Comparison of ENCODE assay signal across 37 mouse cellular contexts in the genomic region with DNA sequence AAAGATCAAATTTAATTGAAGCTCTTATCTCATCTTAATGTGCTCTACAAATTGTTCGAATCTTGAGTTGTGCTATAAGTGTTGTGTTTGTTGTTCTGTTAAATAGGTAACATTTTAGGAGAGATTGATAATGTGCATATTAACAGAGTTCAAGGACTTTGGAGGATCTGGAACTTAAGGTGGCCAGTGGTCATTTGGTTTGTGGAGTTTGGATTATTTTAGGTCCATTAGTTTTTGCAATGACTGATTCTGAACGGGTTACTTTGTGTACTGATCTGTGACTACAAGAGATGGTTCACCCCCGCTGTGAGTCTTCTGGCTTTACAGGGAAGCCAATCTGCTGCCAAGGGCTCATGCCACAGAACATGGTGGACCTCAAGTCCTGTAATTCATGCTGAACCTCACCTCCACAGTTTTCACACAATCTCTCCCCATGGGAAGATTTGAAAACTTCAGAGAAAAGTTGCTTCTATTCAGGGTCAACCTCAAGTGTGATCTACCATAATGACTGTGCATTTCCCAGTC. TPM values are rescaled to one million over a fixed set of nuclear protein-coding genes. Genes with fewer than 3 reads are reported as not detected.
"Had no signal": no experiment of that assay in that cellular context is flagged by ENCODE, and none has a peak within 500 bp of the region (broad histone marks: within the 10 kb centered on the region; RNA-seq: fewer than 3 reads in every experiment).

No protein-coding gene starts in this region.

- H3K27ac ChIP-seq: gastrocnemius, adult 2 months; heart, adult 2 months; heart, embryonic 13.5 days; heart, embryonic 15.5 days; hindbrain, embryonic 10.5 days; hindbrain, embryonic 12.5 days; hindbrain, embryonic 14.5 days; intestine, embryonic 15.5 days; layer of hippocampus, adult 2 months; left cerebral cortex, adult 2 months; limb, embryonic 10.5 days; limb, embryonic 12.5 days; liver, embryonic 13.5 days; liver, embryonic 15.5 days had no signal

- H3K4me3 ChIP-seq: gastrocnemius, adult 2 months; heart, adult 2 months; heart, embryonic 13.5 days; heart, embryonic 15.5 days; hindbrain, embryonic 10.5 days; hindbrain, embryonic 12.5 days; intestine, embryonic 15.5 days; layer of hippocampus, adult 2 months; left cerebral cortex, adult 2 months; limb, embryonic 10.5 days; limb, embryonic 12.5 days; liver, embryonic 13.5 days; liver, embryonic 15.5 days had no signal

- DNase-seq: gastrocnemius, adult 2 months; gastrocnemius, postnatal 10 days; gastrocnemius, postnatal 25 days; heart, adult 2 months; heart, postnatal 14 days; heart, postnatal 36 days; kidney, postnatal 10 days; kidney, postnatal 25 days; kidney, postnatal 4 days; liver; liver, embryonic 13.5 days; liver, postnatal 0 days had no signal

- H3K27me3 ChIP-seq: heart, embryonic 13.5 days; heart, embryonic 15.5 days; hindbrain, embryonic 12.5 days; intestine, embryonic 15.5 days; limb, embryonic 12.5 days; liver, embryonic 13.5 days; liver, embryonic 15.5 days had no signal

- ATAC-seq: hindbrain, embryonic 16.5 days; inflammation-experienced regulatory T-cells, adult 6 months; intestine, embryonic 15.5 days; intestine, postnatal 0 days; liver, postnatal 0 days had no signal

- H3K9ac ChIP-seq: heart, embryonic 13.5 days; heart, embryonic 15.5 days; hindbrain, embryonic 12.5 days; hindbrain, embryonic 14.5 days; intestine, embryonic 15.5 days; limb, embryonic 12.5 days; liver, embryonic 13.5 days; liver, embryonic 15.5 days; liver, postnatal 0 days had no signal

- H3K4me1 ChIP-seq: heart, embryonic 13.5 days; heart, embryonic 15.5 days; hindbrain, embryonic 10.5 days; hindbrain, embryonic 12.5 days; intestine, embryonic 15.5 days; limb, embryonic 10.5 days; limb, embryonic 12.5 days; liver, embryonic 13.5 days; liver, embryonic 15.5 days had no signal

- H3K4me2 ChIP-seq: heart, embryonic 13.5 days; heart, embryonic 15.5 days; hindbrain, embryonic 12.5 days; hindbrain, embryonic 14.5 days; intestine, embryonic 15.5 days; limb, embryonic 12.5 days; liver, embryonic 11.5 days; liver, embryonic 13.5 days; liver, embryonic 15.5 days had no signal

- H3K36me3 ChIP-seq: heart, embryonic 13.5 days; heart, embryonic 15.5 days; hindbrain, embryonic 10.5 days; hindbrain, embryonic 12.5 days; intestine, embryonic 15.5 days; limb, embryonic 10.5 days; limb, embryonic 12.5 days; liver, embryonic 13.5 days; liver, embryonic 15.5 days had no signal

- H3K9me3 ChIP-seq: heart, embryonic 13.5 days; heart, embryonic 15.5 days; hindbrain, embryonic 10.5 days; hindbrain, embryonic 12.5 days; intestine, embryonic 15.5 days; limb, embryonic 10.5 days; limb, embryonic 12.5 days; liver, embryonic 13.5 days; liver, embryonic 15.5 days had no signal

RNA-seq across cellular contexts. Expression of a gene that starts 0.7 kb away (rescaled TPM):
- total RNA-seq: gastrocnemius, adult 2 months; gastrocnemius, postnatal 10 days; gastrocnemius, postnatal 25 days; gastrocnemius, postnatal 4 days; granulocyte monocyte progenitor cell, adult 5-6 weeks; heart, adult 2 months; heart, postnatal 14 days; heart, postnatal 36 days; layer of hippocampus, adult 2 months; layer of hippocampus, postnatal 10 days; layer of hippocampus, postnatal 25 days; left cerebral cortex, adult 2 months; left cerebral cortex, postnatal 14 days; left cerebral cortex, postnatal 36 days had no signal
- polyA plus RNA-seq: frontal cortex, adult 2 months; heart, adult 2 months; heart, embryonic 13.5 days; heart, embryonic 15.5 days; heart, postnatal 0 days; hindbrain, embryonic 10.5 days; hindbrain, embryonic 12.5 days; hindbrain, embryonic 14.5 days; hindbrain, embryonic 16.5 days; intestine, embryonic 15.5 days; intestine, postnatal 0 days; kidney, embryonic 16.5 days; limb, embryonic 10.5 days; limb, embryonic 12.5 days; limb, embryonic 14.5 days; liver, embryonic 11.5 days; liver, embryonic 13.5 days; liver, embryonic 15.5 days; liver, postnatal 0 days had no signal

RNA-seq across cellular contexts. Expression of a gene that starts 13.9 kb away (rescaled TPM):
- total RNA-seq: gastrocnemius, adult 2 months; gastrocnemius, postnatal 10 days; gastrocnemius, postnatal 25 days; gastrocnemius, postnatal 4 days; granulocyte monocyte progenitor cell, adult 5-6 weeks; heart, adult 2 months; heart, postnatal 14 days; heart, postnatal 36 days; layer of hippocampus, adult 2 months; layer of hippocampus, postnatal 10 days; layer of hippocampus, postnatal 25 days; left cerebral cortex, adult 2 months; left cerebral cortex, postnatal 14 days; left cerebral cortex, postnatal 36 days had no signal
- polyA plus RNA-seq: frontal cortex, adult 2 months; heart, adult 2 months; heart, embryonic 13.5 days; heart, embryonic 15.5 days; heart, postnatal 0 days; hindbrain, embryonic 10.5 days; hindbrain, embryonic 12.5 days; hindbrain, embryonic 14.5 days; hindbrain, embryonic 16.5 days; intestine, embryonic 15.5 days; intestine, postnatal 0 days; kidney, embryonic 16.5 days; limb, embryonic 10.5 days; limb, embryonic 12.5 days; limb, embryonic 14.5 days; liver, embryonic 11.5 days; liver, embryonic 13.5 days; liver, embryonic 15.5 days; liver, postnatal 0 days had no signal

RNA-seq across cellular contexts. Expression of a gene that starts 41.5 kb away (rescaled TPM):
- total RNA-seq: gastrocnemius, adult 2 months; gastrocnemius, postnatal 10 days; gastrocnemius, postnatal 25 days; gastrocnemius, postnatal 4 days; granulocyte monocyte progenitor cell, adult 5-6 weeks; heart, adult 2 months; heart, postnatal 14 days; heart, postnatal 36 days; layer of hippocampus, adult 2 months; layer of hippocampus, postnatal 10 days; layer of hippocampus, postnatal 25 days; left cerebral cortex, adult 2 months; left cerebral cortex, postnatal 14 days; left cerebral cortex, postnatal 36 days had no signal
- polyA plus RNA-seq: heart, adult 2 months; heart, embryonic 13.5 days; heart, embryonic 15.5 days; heart, postnatal 0 days; hindbrain, embryonic 10.5 days; hindbrain, embryonic 12.5 days; hindbrain, embryonic 14.5 days; hindbrain, embryonic 16.5 days; intestine, embryonic 15.5 days; intestine, postnatal 0 days; kidney, embryonic 16.5 days; limb, embryonic 10.5 days; limb, embryonic 12.5 days; limb, embryonic 14.5 days; liver, embryonic 11.5 days; liver, embryonic 13.5 days; liver, embryonic 15.5 days; liver, postnatal 0 days had no signal

RNA-seq across cellular contexts. Expression of a gene that starts 56.2 kb away (rescaled TPM):
- total RNA-seq: gastrocnemius, adult 2 months; gastrocnemius, postnatal 10 days; gastrocnemius, postnatal 25 days; gastrocnemius, postnatal 4 days; granulocyte monocyte progenitor cell, adult 5-6 weeks; heart, adult 2 months; heart, postnatal 14 days; heart, postnatal 36 days; layer of hippocampus, adult 2 months; layer of hippocampus, postnatal 10 days; layer of hippocampus, postnatal 25 days; left cerebral cortex, adult 2 months; left cerebral cortex, postnatal 14 days; left cerebral cortex, postnatal 36 days had no signal
- polyA plus RNA-seq: frontal cortex, adult 2 months; heart, adult 2 months; heart, embryonic 13.5 days; heart, embryonic 15.5 days; heart, postnatal 0 days; hindbrain, embryonic 10.5 days; hindbrain, embryonic 12.5 days; hindbrain, embryonic 14.5 days; hindbrain, embryonic 16.5 days; intestine, embryonic 15.5 days; intestine, postnatal 0 days; kidney, embryonic 16.5 days; limb, embryonic 10.5 days; limb, embryonic 12.5 days; limb, embryonic 14.5 days; liver, embryonic 11.5 days; liver, embryonic 13.5 days; liver, embryonic 15.5 days; liver, postnatal 0 days had no signal
